Mouse (Mus musculus) C2C12 (cell line): Measurements from ENCODE around the gene Ube2l3. TPM values are rescaled to one million over a fixed set of nuclear protein-coding genes. Genes with fewer than 3 reads are reported as not detected.
A peak's percentile ranks its signal among the peaks of the same experiment; 100 is the strongest.

Experiments
- H3K27me3 ChIP-seq: one replicate; pipeline ENCODE4 v1.6.1; 2011; ENCODE audit not compliant: control insufficient read depth, insufficient read depth, insufficient read length
- H3K36me3 ChIP-seq: one replicate; pipeline ENCODE4 v1.6.1; 2011; ENCODE audit not compliant: control insufficient read depth, insufficient read depth
- H3K4me3 ChIP-seq: one replicate; pipeline ENCODE4 v1.5.1; 2011; ENCODE audit warnings: mild to moderate bottlenecking, control low read depth; ENCODE audit not compliant: poor library complexity, insufficient read depth, severe bottlenecking
- H3K79me2 ChIP-seq: one replicate; pipeline ENCODE4 v1.6.1; 2011; ENCODE audit not compliant: control insufficient read depth, insufficient read depth
- H3K79me3 ChIP-seq: one replicate; pipeline ENCODE4 v1.6.1; 2011; ENCODE audit warnings: low read depth, control low read depth
- H3ac ChIP-seq: one replicate; pipeline ENCODE3; 2011; ENCODE audit warnings: low read depth; ENCODE audit not compliant: control insufficient read depth, insufficient read length
- CEBPB ChIP-seq: IDR thresholded peaks from one replicate; pipeline ENCODE4 v1.6.1; 2011; ENCODE audit warnings: low read depth, mild to moderate bottlenecking, control low read depth, moderate library complexity
- CTCF ChIP-seq: IDR thresholded peaks from one replicate; pipeline ENCODE4 v1.5.1; 2011; ENCODE audit not compliant: control insufficient read depth, insufficient read depth, insufficient read length
- FOSL1 ChIP-seq: IDR thresholded peaks from one replicate; pipeline ENCODE4 v1.8.0; 2011; ENCODE audit warnings: mild to moderate bottlenecking, low read length; ENCODE audit not compliant: poor library complexity, insufficient read depth, severe bottlenecking
- MAX ChIP-seq: IDR thresholded peaks from one replicate; pipeline ENCODE4 v1.6.1; 2011; ENCODE audit warnings: mild to moderate bottlenecking, control low read depth
- MYOD1 ChIP-seq: IDR thresholded peaks from one replicate; pipeline ENCODE4 v1.6.1; 2011; ENCODE audit warnings: low read depth; ENCODE audit not compliant: control insufficient read depth, insufficient read length
- MYOG ChIP-seq: IDR thresholded peaks from one replicate; pipeline ENCODE4 v1.6.1; 2011; ENCODE audit not compliant: control insufficient read depth, insufficient read length; ENCODE audit errors: extremely low read depth
- USF1 ChIP-seq: IDR thresholded peaks from one replicate; pipeline ENCODE4 v1.6.1; 2011; ENCODE audit warnings: low read depth, mild to moderate bottlenecking, control low read depth, moderate library complexity
- long read RNA-seq, 2 experiments: library from polyadenylated mRNA; unstranded; transcript quantifications; one replicate each; pipeline ENCODE4 v2.0.0; 2019 to 2020
- polyA plus RNA-seq: library from polyadenylated mRNA; unstranded; fragments of >200 nt; fragmentation: generic; extraction: Trizol; gene quantifications from one replicate; pipeline ENCODE4 v1.2.1, GENCODE M21; 2012; ENCODE audit warnings: missing spikeins

Gene Ube2l3
- 135 TPM for polyA plus RNA-seq
- long read RNA-seq, experiment 1, transcript Ube2l3-201 (4 exons, 2,609 nt) = major isoform, 142 of 174 reads
- long read RNA-seq, experiment 1, partial matches to known transcripts = 5 of 174 reads
- long read RNA-seq, experiment 1, other reads (novel, unspliced or antisense) = 22 of 174 reads
- long read RNA-seq, experiment 2, transcript Ube2l3-201 (4 exons, 2,609 nt) = major isoform, 161 of 178 reads
- long read RNA-seq, experiment 2, partial matches to known transcripts = 2 of 178 reads
- long read RNA-seq, experiment 2, other reads (novel, unspliced or antisense) = 12 of 178 reads

GRCm38 (mm10) chr16:17202549-17202948 lies at the start of gene Ube2l3:
Gene Ube2l3 (minus strand): TSS chr16:17202649.
- peak within 1 kb of the TSS; percentile 87 for H3K4me3 ChIP-seq
- peaks cover 12% of the 10 kb centered on the region for H3K36me3 ChIP-seq
- peaks cover 41% of the 10 kb centered on the region for H3K79me2 ChIP-seq
- H3ac ChIP-seq = no peak within 1 kb of the TSS
- H3K79me3 ChIP-seq = peaks cover 35% of the 10 kb centered on the region
- TF ChIP-seq CTCF = no peak
- no peak for TF ChIP-seq USF1
- no peak for TF ChIP-seq CEBPB
- no peak for TF ChIP-seq FOSL1
- no peak for TF ChIP-seq MYOD1
- TF ChIP-seq MAX = no peak
- no peak for TF ChIP-seq MYOG
- no peaks in the 10 kb centered on the region for H3K27me3 ChIP-seq

- H3K36me3 ChIP-seq = no peaks in the 10 kb centered on the region
- H3K27me3 ChIP-seq = no peaks in the 10 kb centered on the region
- peaks cover 14% of the 10 kb centered on the region for H3K79me2 ChIP-seq
- H3K4me3 ChIP-seq = no peak overlapping the region
- H3K79me3 ChIP-seq = peaks cover 3% of the 10 kb centered on the region
- no peak overlapping the region for H3ac ChIP-seq
- no peak for TF ChIP-seq CTCF
- no peak for TF ChIP-seq USF1
Measured at GRCm38 (mm10) chr16:17251539-17251938, 49.1 kb upstream of the Ube2l3 start.

DNA sequence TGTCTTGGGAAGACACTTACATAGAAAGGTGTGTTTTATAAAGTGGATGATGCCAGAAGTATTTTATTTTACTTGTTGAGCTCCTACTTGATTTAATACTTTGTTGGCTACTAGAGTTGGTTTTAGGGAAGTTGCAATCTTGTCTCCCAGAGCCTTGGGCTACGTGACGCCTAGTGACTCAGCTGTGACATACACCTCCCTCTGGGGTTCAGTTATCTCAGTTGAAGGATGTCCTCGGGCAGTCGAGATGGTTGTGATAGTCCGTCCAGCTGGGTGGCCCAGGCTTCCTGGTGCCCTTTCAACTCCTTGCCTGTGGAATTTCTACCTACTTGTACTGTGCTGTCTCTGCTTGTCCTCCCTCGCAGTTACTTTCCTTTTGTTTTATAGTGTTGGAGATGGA lies 46.7 kb upstream of the Ube2l3 start:
- H3K79me2 ChIP-seq = peaks cover 17% of the 10 kb centered on the region
- H3ac ChIP-seq = no peak overlapping the region
- no peak overlapping the region for H3K4me3 ChIP-seq
- peaks cover 3% of the 10 kb centered on the region for H3K79me3 ChIP-seq
- H3K36me3 ChIP-seq = no peaks in the 10 kb centered on the region
- H3K27me3 ChIP-seq = no peaks in the 10 kb centered on the region
- TF ChIP-seq CEBPB (no peak), MYOD1 (no peak), CTCF (no peak), FOSL1 (no peak), USF1 (no peak), MYOG (no peak), MAX (no peak)

DNA sequence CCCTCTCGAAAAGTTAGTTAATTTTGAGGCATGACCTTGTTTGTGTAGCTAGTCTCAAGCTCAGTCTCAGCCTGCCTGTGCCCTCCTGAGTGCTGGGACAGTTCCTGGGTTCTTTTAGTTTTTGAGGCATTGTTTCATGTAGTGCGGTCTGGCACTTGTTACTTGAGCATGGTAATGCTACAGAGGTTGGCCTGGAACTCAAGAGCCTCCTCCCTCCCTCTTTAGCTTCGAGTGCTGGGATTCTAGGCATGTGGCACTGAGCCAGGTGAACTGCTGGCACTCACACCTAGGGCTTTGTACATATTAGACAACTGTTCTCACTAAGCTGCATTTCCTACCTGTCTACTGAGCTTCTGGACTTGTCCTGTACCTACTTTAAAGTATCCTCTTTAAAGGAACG lies 45.3 kb upstream of the Ube2l3 start:
- Histone ChIP-seq H3K4me3 (no peak overlapping the region), H3ac (no peak overlapping the region), H3K27me3 (no peaks in the 10 kb centered on the region), H3K79me2 (peaks cover 17% of the 10 kb centered on the region), H3K79me3 (peaks cover 3% of the 10 kb centered on the region), H3K36me3 (no peaks in the 10 kb centered on the region)
- TF ChIP-seq MYOD1 (no peak), USF1 (no peak), MAX (no peak), CTCF (no peak), CEBPB (no peak)

GRCm38 (mm10) chr16:17244996-17245395 lies 42.5 kb upstream of the Ube2l3 start:
- Histone ChIP-seq H3K27me3 (no peaks in the 10 kb centered on the region), H3ac (no peak overlapping the region), H3K4me3 (no peak overlapping the region), H3K79me3 (peaks cover 3% of the 10 kb centered on the region), H3K79me2 (peaks cover 17% of the 10 kb centered on the region), H3K36me3 (no peaks in the 10 kb centered on the region)
- TF ChIP-seq MAX = no peak
- TF ChIP-seq CEBPB = no peak
- TF ChIP-seq FOSL1 = no peak
- no peak for TF ChIP-seq MYOG
- no peak for TF ChIP-seq USF1

- no peak for TF ChIP-seq CTCF
- TF ChIP-seq CEBPB = no peak
- TF ChIP-seq MYOD1 = no peak
- no peak for TF ChIP-seq USF1
- no peak for TF ChIP-seq FOSL1
- no peak for TF ChIP-seq MAX
- no peak for TF ChIP-seq MYOG
- H3K36me3 ChIP-seq = no peaks in the 10 kb centered on the region
- no peaks in the 10 kb centered on the region for H3K27me3 ChIP-seq
- peaks cover 20% of the 10 kb centered on the region for H3K79me2 ChIP-seq
- H3ac ChIP-seq = no peak overlapping the region
- H3K79me3 ChIP-seq = peaks cover 3% of the 10 kb centered on the region
- no peak overlapping the region for H3K4me3 ChIP-seq
Measured at GRCm38 (mm10) chr16:17243731-17244130, 41.3 kb upstream of the Ube2l3 start.
